Mouse (Mus musculus): ENCODE data around the gene Hrct1. TPM values are rescaled to one million over a fixed set of nuclear protein-coding genes. Genes with fewer than 3 reads are reported as not detected.

Gene Hrct1
- polyA plus RNA-seq, 1 experiment from 2014 or later, result not detected

GRCm38 (mm10) chr4:43760460-43760859 is 33.5 kb downstream of the Hrct1 start:
- 75% methylated on average over 10 of the region's 10 CpGs for WGBS
- Histone ChIP-seq H3K4me1 (no peaks in the 10 kb centered on the region), H3K4me3 (replicated peaks) (no peak overlapping the region), H3K4me2 (no peak overlapping the region), H3K36me3 (replicated peaks) (no peaks in the 10 kb centered on the region), H3K27me3 (no peaks in the 10 kb centered on the region), H3K27ac (no peak overlapping the region), H3K9ac (no peak overlapping the region), H3K9me3 (no peaks in the 10 kb centered on the region)
- ATAC-seq (ENCODE audit: low FRiP score), result no peak

- ATAC-seq (ENCODE audit: low FRiP score), result no peak
- Histone ChIP-seq H3K27ac (no peak overlapping the region), H3K9ac (no peak overlapping the region), H3K36me3 (replicated peaks) (no peaks in the 10 kb centered on the region), H3K27me3 (no peaks in the 10 kb centered on the region), H3K9me3 (no peaks in the 10 kb centered on the region), H3K4me3 (replicated peaks) (no peak overlapping the region), H3K4me2 (no peak overlapping the region), H3K4me1 (no peaks in the 10 kb centered on the region)
- 76% methylated on average over 2 of the region's 2 CpGs for WGBS
Observed at GRCm38 (mm10) chr4:43761336-43761735, 34.3 kb downstream of the Hrct1 start.

GRCm38 (mm10) chr4:43763410-43763809 is 36.4 kb downstream of the Hrct1 start:
- 24% methylated on average over 7 of the region's 7 CpGs for WGBS
- ATAC-seq (ENCODE audit: low FRiP score), result no peak
- Histone ChIP-seq H3K4me2 (no peak overlapping the region), H3K4me3 (replicated peaks) (no peak overlapping the region), H3K9ac (no peak overlapping the region), H3K27ac (no peak overlapping the region), H3K4me1 (no peaks in the 10 kb centered on the region), H3K9me3 (no peaks in the 10 kb centered on the region), H3K27me3 (no peaks in the 10 kb centered on the region), H3K36me3 (replicated peaks) (no peaks in the 10 kb centered on the region)

- Histone ChIP-seq H3K9ac (no peak overlapping the region), H3K27ac (no peak overlapping the region), H3K27me3 (no peaks in the 10 kb centered on the region), H3K36me3 (replicated peaks) (no peaks in the 10 kb centered on the region), H3K4me3 (replicated peaks) (no peak overlapping the region), H3K4me1 (no peaks in the 10 kb centered on the region), H3K4me2 (no peak overlapping the region), H3K9me3 (no peaks in the 10 kb centered on the region)
- WGBS, result 90% methylated on average over 5 of the region's 5 CpGs
- ATAC-seq (ENCODE audit: low FRiP score), result no peak
Observed at GRCm38 (mm10) chr4:43768341-43768740, 41.4 kb downstream of the Hrct1 start.

DNA sequence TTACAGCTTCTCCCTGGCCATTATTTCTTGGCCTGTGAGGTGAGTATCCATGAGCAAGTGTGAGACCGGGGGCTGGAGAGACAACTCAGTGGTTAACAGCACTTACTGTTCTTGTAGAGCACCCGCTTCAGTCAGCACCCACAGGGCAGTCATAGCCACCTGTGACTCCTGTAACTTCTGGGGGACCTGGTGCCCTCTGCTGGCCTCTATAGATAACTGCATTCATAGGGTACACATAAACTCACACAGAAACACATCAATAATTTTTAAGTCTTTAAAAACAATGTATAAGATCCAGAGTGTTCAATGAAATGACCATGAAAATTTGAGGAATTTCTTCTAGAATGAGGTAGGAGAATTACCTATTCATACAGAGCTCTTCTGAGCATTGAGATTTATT is 42.4 kb downstream of the Hrct1 start:
- Histone ChIP-seq H3K4me1 (no peaks in the 10 kb centered on the region), H3K4me3 (replicated peaks) (no peak overlapping the region), H3K27me3 (no peaks in the 10 kb centered on the region), H3K9me3 (no peaks in the 10 kb centered on the region), H3K9ac (no peak overlapping the region), H3K4me2 (no peak overlapping the region), H3K36me3 (replicated peaks) (no peaks in the 10 kb centered on the region), H3K27ac (no peak overlapping the region)
- WGBS, result 97% methylated on average over 2 of the region's 2 CpGs
- ATAC-seq (ENCODE audit: low FRiP score), result no peak

GRCm38 (mm10) chr4:43770909-43771308 is 43.9 kb downstream of the Hrct1 start, which contains the start of gene Olfr159:
TSS of gene Olfr159 (minus strand) at chr4:43771009.
- WGBS, result 84% methylated on average over 6 of the region's 6 CpGs
- H3K9ac ChIP-seq, result no peak within 1 kb of the TSS
- H3K4me1 ChIP-seq, result no peaks in the 10 kb centered on the region
- no peaks in the 10 kb centered on the region for H3K27me3 ChIP-seq
- no peak within 1 kb of the TSS for H3K27ac ChIP-seq
- H3K4me3 ChIP-seq (replicated peaks), result no peak within 1 kb of the TSS
- ATAC-seq (ENCODE audit: low FRiP score), result no peak
- H3K4me2 ChIP-seq, result no peak within 1 kb of the TSS
- H3K36me3 ChIP-seq (replicated peaks), result no peaks in the 10 kb centered on the region
- H3K9me3 ChIP-seq, result no peaks in the 10 kb centered on the region

DNA sequence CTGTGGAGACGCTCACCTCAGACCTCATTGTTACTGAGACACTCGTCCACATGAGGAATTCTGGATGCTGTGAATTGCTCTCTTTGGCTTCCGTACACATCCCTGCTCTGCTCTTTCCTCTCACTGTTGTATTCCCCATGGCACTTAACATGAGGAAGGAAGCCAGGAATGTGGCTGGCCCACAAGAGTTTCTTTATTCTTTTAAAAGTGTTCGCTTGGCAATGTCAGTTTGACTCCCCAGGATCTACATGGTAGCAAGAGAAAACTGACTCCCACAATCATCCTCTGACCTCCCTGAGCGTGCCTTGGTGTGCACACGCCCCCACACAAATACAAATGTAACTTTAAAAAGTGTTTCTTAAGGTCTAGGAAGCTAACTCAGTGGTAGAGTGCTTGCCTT is 44.6 kb downstream of the Hrct1 start:
- Histone ChIP-seq H3K4me2 (no peak overlapping the region), H3K9ac (no peak overlapping the region), H3K9me3 (no peaks in the 10 kb centered on the region), H3K36me3 (replicated peaks) (no peaks in the 10 kb centered on the region), H3K4me3 (replicated peaks) (no peak overlapping the region), H3K27me3 (no peaks in the 10 kb centered on the region), H3K4me1 (no peaks in the 10 kb centered on the region), H3K27ac (no peak overlapping the region)
- ATAC-seq (ENCODE audit: low FRiP score), result no peak
- 67% methylated on average over 6 of the region's 6 CpGs for WGBS

- Histone ChIP-seq H3K9ac (no peak overlapping the region), H3K27me3 (no peaks in the 10 kb centered on the region), H3K27ac (no peak overlapping the region), H3K36me3 (replicated peaks) (no peaks in the 10 kb centered on the region), H3K4me3 (replicated peaks) (no peak overlapping the region), H3K4me1 (no peaks in the 10 kb centered on the region), H3K4me2 (no peak overlapping the region), H3K9me3 (no peaks in the 10 kb centered on the region)
- ATAC-seq (ENCODE audit: low FRiP score), result no peak
- WGBS, result 31% methylated on average over 2 of the region's 2 CpGs
Observed at GRCm38 (mm10) chr4:43772304-43772703, 45.3 kb downstream of the Hrct1 start.

Other genes with a start within 250 kb of the Hrct1 start
- gene Sit1, start 243.5 kb upstream of the Hrct1 start, polyA plus RNA-seq (2016; fragmentation: Nextera tagmentation; extraction: Ambion mirVana), result not detected in 2 replicates
- 44.7 and 45.8 TPM in 2 replicates for gene Ccdc107, start 234.3 kb upstream of the Hrct1 start, polyA plus RNA-seq (2016; fragmentation: Nextera tagmentation; extraction: Ambion mirVana)
- gene Arhgef39, start 227.5 kb upstream of the Hrct1 start, polyA plus RNA-seq (2016; fragmentation: Nextera tagmentation; extraction: Ambion mirVana), result 45.8 and 50.3 TPM in 2 replicates
- gene Car9, start 220.2 kb upstream of the Hrct1 start, polyA plus RNA-seq (2016; fragmentation: Nextera tagmentation; extraction: Ambion mirVana), result 0.27 and 0.50 TPM in 2 replicates
- gene Tpm2, start 203.4 kb upstream of the Hrct1 start, polyA plus RNA-seq (2016; fragmentation: Nextera tagmentation; extraction: Ambion mirVana), result 36.5 and 40.2 TPM in 2 replicates
- 45.3 and 46.2 TPM in 2 replicates for gene Creb3, start 164.9 kb upstream of the Hrct1 start, polyA plus RNA-seq (2016; fragmentation: Nextera tagmentation; extraction: Ambion mirVana)
- gene Tln1, start 164.5 kb upstream of the Hrct1 start, polyA plus RNA-seq (2016; fragmentation: Nextera tagmentation; extraction: Ambion mirVana), result 54.5 and 55.9 TPM in 2 replicates
- gene Rgp1, start 148.5 kb upstream of the Hrct1 start, polyA plus RNA-seq (2016; fragmentation: Nextera tagmentation; extraction: Ambion mirVana), result 29.9 and 30.9 TPM in 2 replicates
- gene Gba2, start 148.3 kb upstream of the Hrct1 start, polyA plus RNA-seq (2016; fragmentation: Nextera tagmentation; extraction: Ambion mirVana), result 43.7 and 48.2 TPM in 2 replicates
- gene Msmp, start 142.7 kb upstream of the Hrct1 start, polyA plus RNA-seq (2016; fragmentation: Nextera tagmentation; extraction: Ambion mirVana), result 0.89 and 3.5 TPM in 2 replicates
- gene Npr2, start 95.3 kb upstream of the Hrct1 start, polyA plus RNA-seq (2016; fragmentation: Nextera tagmentation; extraction: Ambion mirVana), result 11.6 and 14.9 TPM in 2 replicates
- gene Spag8, start 73.6 kb upstream of the Hrct1 start, polyA plus RNA-seq (2016; fragmentation: Nextera tagmentation; extraction: Ambion mirVana), result 4.3 and 4.6 TPM in 2 replicates
- 69.5 and 71.2 TPM in 2 replicates for gene Hint2, start 70.7 kb upstream of the Hrct1 start, polyA plus RNA-seq (2016; fragmentation: Nextera tagmentation; extraction: Ambion mirVana)
- gene Tmem8b, start 58.2 kb upstream of the Hrct1 start, polyA plus RNA-seq (2016; fragmentation: Nextera tagmentation; extraction: Ambion mirVana), result 12.8 and 13.1 TPM in 2 replicates
- 2.8 and 3.3 TPM in 2 replicates for gene Fam221b, start 58.0 kb upstream of the Hrct1 start, polyA plus RNA-seq (2016; fragmentation: Nextera tagmentation; extraction: Ambion mirVana)
- gene Olfr70, start 26.4 kb upstream of the Hrct1 start, polyA plus RNA-seq (2016; fragmentation: Nextera tagmentation; extraction: Ambion mirVana), result not detected in 2 replicates
- 0.09 TPM in 1 of 2 replicates, not detected in the other for gene Olfr71, start 16.9 kb upstream of the Hrct1 start, polyA plus RNA-seq (2016; fragmentation: Nextera tagmentation; extraction: Ambion mirVana)
- not detected in 2 replicates for gene Spaar, start 2.8 kb downstream of the Hrct1 start, polyA plus RNA-seq (2016; fragmentation: Nextera tagmentation; extraction: Ambion mirVana)
- not detected in 2 replicates for gene Olfr159, start 43.8 kb downstream of the Hrct1 start, polyA plus RNA-seq (2016; fragmentation: Nextera tagmentation; extraction: Ambion mirVana)
- gene Olfr156, start 96.7 kb downstream of the Hrct1 start, polyA plus RNA-seq (2016; fragmentation: Nextera tagmentation; extraction: Ambion mirVana), result not detected in 2 replicates
- not detected in 2 replicates for gene Olfr157, start 113.0 kb downstream of the Hrct1 start, polyA plus RNA-seq (2016; fragmentation: Nextera tagmentation; extraction: Ambion mirVana)
- gene Olfr155, start 124.4 kb downstream of the Hrct1 start, polyA plus RNA-seq (2016; fragmentation: Nextera tagmentation; extraction: Ambion mirVana), result not detected in 2 replicates
- gene Reck, start 148.3 kb downstream of the Hrct1 start, polyA plus RNA-seq (2016; fragmentation: Nextera tagmentation; extraction: Ambion mirVana), result 8.9 and 11.3 TPM in 2 replicates
- 56.9 and 61.7 TPM in 2 replicates for gene Glipr2, start 230.2 kb downstream of the Hrct1 start, polyA plus RNA-seq (2016; fragmentation: Nextera tagmentation; extraction: Ambion mirVana)

All from forebrain, embryonic 12.5 days (tissue).